Mouse (Mus musculus) liver, embryonic 11.5 days (tissue): ENCODE measurements around the gene Hist1h4k. TPM values are rescaled to one million over a fixed set of nuclear protein-coding genes. Genes with fewer than 3 reads are reported as not detected.
"Not testable (repeated sequence)": the region's sequence is repeated elsewhere in the genome, so short reads cannot be mapped to it uniquely, and the experiment has no call there.

ENCODE experiments used
- ATAC-seq: fragments of 200-750 bp; cut with Nextera tagmentation; replicated peaks from 2 replicates; pipeline ENCODE4 v1.8.0; 2017; ENCODE audit warnings: moderate number of reproducible peaks, mild to moderate bottlenecking, moderate TSS enrichment, moderate library complexity; ENCODE audit not compliant: low FRiP score
- DNase-seq: peaks from one replicate; pipeline ENCODE4 v3.0.0-alpha.2; 2017; ENCODE audit warnings: low spot score
- H3K27ac ChIP-seq: fragments of 300-500 bp; sonication (generic); 2 replicates; pipeline ENCODE4 v1.5.1; 2014; ENCODE audit warnings: mild to moderate bottlenecking, low read depth, low read length, control low read depth
- H3K27me3 ChIP-seq: fragments of 300-500 bp; sonication (generic); replicated peaks from 2 replicates; pipeline ENCODE4 v1.6.1; 2014; ENCODE audit warnings: low read length, mixed read lengths; ENCODE audit not compliant: control insufficient read depth, insufficient read depth
- H3K36me3 ChIP-seq: fragments of 300-500 bp; sonication (generic); 2 replicates; pipeline ENCODE4 v1.6.1; 2014; ENCODE audit warnings: mild to moderate bottlenecking, low read length, moderate library complexity, mixed read lengths; ENCODE audit not compliant: control insufficient read depth, insufficient read depth
- H3K4me1 ChIP-seq: fragments of 300-500 bp; sonication (generic); replicated peaks from 2 replicates; pipeline ENCODE4 v1.6.1; 2014; ENCODE audit warnings: low read length, mixed read lengths; ENCODE audit not compliant: control insufficient read depth, insufficient read depth
- H3K4me2 ChIP-seq: fragments of 300-500 bp; sonication (generic); 2 replicates; pipeline ENCODE4 v1.6.1; 2014; ENCODE audit warnings: mild to moderate bottlenecking, control low read depth, moderate library complexity
- H3K4me3 ChIP-seq: fragments of 300-500 bp; sonication (generic); 2 replicates; pipeline ENCODE4 v1.5.1; 2014; ENCODE audit warnings: low read depth, low read length, control low read depth
- H3K9ac ChIP-seq: fragments of 300-500 bp; sonication (generic); 2 replicates; pipeline ENCODE4 v1.6.1; 2014; ENCODE audit warnings: low read depth, low read length, control low read depth
- H3K9me3 ChIP-seq: fragments of 300-500 bp; sonication (generic); 2 replicates; pipeline ENCODE4 v1.6.1; 2016; ENCODE audit warnings: low read length, inconsistent platforms, mixed read lengths; ENCODE audit not compliant: control insufficient read depth
- WGBS: fragments of 180-500 bp; shearing (Covaris S2); extraction: QIAGEN DNeasy Blood & Tissue Kit; methylation state at CpG from one replicate; pipeline ENCODE4 v1.1.7; 2014; 5-methylcytosine and 5-hydroxymethylcytosine counted together
- polyA plus RNA-seq: library from polyadenylated mRNA; unstranded; fragments of >200 nt; fragmentation: Nextera tagmentation; extraction: Ambion mirVana; gene quantifications from 2 replicates; pipeline ENCODE4 v1.2.1, GENCODE M21; 2014

Gene Hist1h4k
- polyA plus RNA-seq, 1 experiment from 2014 or later: 5.1 TPM

DNA sequence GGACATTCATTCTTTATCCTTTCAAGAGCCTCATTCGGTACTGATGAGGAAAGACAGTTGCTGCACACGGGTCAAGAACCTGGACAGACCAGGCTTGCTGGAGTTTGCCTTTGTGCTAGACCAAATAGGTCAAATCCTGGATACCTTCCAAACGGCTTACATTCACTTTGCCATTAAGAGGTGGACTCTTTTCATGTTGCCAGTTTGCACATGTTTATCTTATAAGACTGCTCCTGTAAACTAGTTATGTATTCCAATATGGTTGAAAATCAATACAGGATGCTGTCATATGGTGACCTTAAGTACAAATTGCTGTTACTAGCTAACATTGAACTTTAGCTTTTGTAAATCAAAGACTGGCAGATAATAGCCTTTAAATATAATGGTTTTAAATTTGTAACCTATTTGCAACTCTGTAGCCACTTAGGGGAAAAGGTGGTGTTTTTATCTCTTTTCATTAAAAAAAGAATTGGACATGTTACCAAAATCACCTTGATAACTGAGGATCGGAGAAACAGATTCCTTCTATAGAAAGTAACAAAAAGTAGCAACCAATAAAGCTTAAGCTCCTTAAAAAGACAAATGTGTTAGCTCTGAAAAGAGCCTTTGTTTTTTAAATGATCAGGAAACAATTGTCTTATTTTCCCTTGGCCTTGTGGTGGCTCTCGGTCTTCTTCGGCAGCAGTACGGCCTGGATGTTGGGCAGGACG, 36.0 kb upstream of the Hist1h4k start:
- H3K4me1 ChIP-seq: peaks cover 24% of the 10 kb centered on the region
- peak overlapping the region; percentile 73 for H3K9ac ChIP-seq
- peak overlapping the region; percentile 96 for H3K27ac ChIP-seq
- H3K4me3 ChIP-seq: peak overlapping the region; percentile 41
- no peaks in the 10 kb centered on the region for H3K27me3 ChIP-seq
- no peaks in the 10 kb centered on the region for H3K36me3 ChIP-seq
- WGBS: 8% methylated on average over 8 of the region's 8 CpGs
- no peaks in the 10 kb centered on the region for H3K9me3 ChIP-seq
- H3K4me2 ChIP-seq: peak overlapping the region; percentile 66
- DNase-seq (no peak), ATAC-seq (no peak)

DNA sequence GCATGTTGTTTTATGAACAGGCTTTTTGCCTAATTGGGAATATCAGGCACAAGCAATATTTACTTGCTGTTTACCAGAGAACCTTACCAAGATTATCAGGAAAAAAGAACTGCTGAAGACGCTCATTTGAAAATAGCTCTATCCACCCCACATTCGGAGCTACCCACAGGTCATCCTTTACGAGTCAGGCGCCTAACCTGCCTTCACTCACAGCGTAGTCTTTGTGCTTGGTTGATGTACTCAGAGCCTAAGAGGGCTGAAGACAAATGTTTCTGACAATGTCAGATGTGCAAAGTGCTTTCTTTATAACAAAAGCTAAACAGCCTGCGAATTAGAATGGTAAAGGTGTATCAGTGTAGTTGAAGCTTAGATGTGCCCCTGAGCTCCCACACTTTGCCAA, 34.0 kb upstream of the Hist1h4k start:
- Histone ChIP-seq H3K27ac (peak overlapping the region; percentile 98), H3K9me3 (no peaks in the 10 kb centered on the region), H3K4me2 (peak overlapping the region; percentile 62), H3K4me1 (peaks cover 24% of the 10 kb centered on the region), H3K36me3 (no peaks in the 10 kb centered on the region), H3K9ac (peak overlapping the region; percentile 73), H3K4me3 (peak overlapping the region; percentile 44; the same call in 1 of the 2 replicates), H3K27me3 (no peaks in the 10 kb centered on the region)
- ATAC-seq (no peak), DNase-seq (peak; percentile 41)
- 43% methylated on average over 6 of the region's 6 CpGs for WGBS

DNA sequence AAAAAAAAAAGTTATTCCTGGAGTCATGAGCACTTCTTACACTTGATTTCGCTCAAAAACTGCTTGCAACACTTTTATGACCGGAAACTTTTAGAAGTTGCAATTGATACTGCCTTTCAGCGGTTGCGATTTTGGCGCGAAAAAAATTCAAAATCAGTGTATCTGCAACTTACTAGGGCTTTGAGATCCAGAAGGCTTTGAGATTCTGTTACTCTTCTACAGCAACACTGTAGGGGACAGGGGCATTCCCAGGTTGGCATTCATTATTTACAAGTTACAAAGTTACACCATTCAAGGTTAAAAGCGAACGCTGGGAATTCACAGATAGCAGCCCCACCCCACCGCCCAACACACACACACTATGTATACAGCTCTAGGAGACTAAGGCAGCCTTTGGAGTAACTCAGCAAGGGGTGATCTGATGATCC, 33.4 kb upstream of the Hist1h4k start:
- Histone ChIP-seq H3K4me2 (peak overlapping the region; percentile 62), H3K36me3 (no peaks in the 10 kb centered on the region), H3K4me3 (peak overlapping the region; percentile 44), H3K4me1 (peaks cover 23% of the 10 kb centered on the region), H3K27me3 (no peaks in the 10 kb centered on the region), H3K9me3 (no peaks in the 10 kb centered on the region), H3K27ac (peak overlapping the region; percentile 98), H3K9ac (peak overlapping the region; percentile 73)
- WGBS: 4% methylated on average over 9 of the region's 9 CpGs
- ATAC-seq (no peak), DNase-seq (peak; percentile 74)

DNA sequence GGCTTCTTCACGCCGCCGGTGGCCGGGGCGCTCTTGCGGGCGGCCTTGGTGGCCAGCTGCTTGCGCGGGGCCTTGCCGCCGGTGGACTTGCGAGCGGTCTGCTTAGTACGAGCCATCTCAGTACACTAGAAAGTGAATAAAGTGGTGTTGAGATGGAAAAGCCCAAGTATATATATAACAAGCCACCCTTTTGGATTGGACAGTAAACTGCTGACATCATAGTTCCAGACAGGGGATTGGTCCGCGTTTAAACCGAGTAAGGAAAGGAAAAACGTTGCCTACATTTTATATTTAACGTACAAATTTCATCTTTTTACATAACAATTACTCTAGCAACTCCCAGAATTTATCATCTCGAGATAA, 32.9 kb upstream of the Hist1h4k start, which contains the start of gene Hist1h3i:
TSS of gene Hist1h3i (minus strand) at position 116 of the 363 bp plus-strand sequence.
- no peaks in the 10 kb centered on the region for H3K36me3 ChIP-seq
- DNase-seq: peak; percentile 53
- H3K4me2 ChIP-seq: peak within 1 kb of the TSS; percentile 79
- peak; percentile 49 for ATAC-seq
- H3K27ac ChIP-seq: peak within 1 kb of the TSS; percentile 98
- peaks cover 19% of the 10 kb centered on the region for H3K4me1 ChIP-seq
- under 1% methylated on average over 13 of the region's 20 CpGs for WGBS
- peak within 1 kb of the TSS; percentile 79 for H3K9ac ChIP-seq
- H3K4me3 ChIP-seq: peak within 1 kb of the TSS; percentile 44
- H3K9me3 ChIP-seq: no peaks in the 10 kb centered on the region
- no peaks in the 10 kb centered on the region for H3K27me3 ChIP-seq

DNA sequence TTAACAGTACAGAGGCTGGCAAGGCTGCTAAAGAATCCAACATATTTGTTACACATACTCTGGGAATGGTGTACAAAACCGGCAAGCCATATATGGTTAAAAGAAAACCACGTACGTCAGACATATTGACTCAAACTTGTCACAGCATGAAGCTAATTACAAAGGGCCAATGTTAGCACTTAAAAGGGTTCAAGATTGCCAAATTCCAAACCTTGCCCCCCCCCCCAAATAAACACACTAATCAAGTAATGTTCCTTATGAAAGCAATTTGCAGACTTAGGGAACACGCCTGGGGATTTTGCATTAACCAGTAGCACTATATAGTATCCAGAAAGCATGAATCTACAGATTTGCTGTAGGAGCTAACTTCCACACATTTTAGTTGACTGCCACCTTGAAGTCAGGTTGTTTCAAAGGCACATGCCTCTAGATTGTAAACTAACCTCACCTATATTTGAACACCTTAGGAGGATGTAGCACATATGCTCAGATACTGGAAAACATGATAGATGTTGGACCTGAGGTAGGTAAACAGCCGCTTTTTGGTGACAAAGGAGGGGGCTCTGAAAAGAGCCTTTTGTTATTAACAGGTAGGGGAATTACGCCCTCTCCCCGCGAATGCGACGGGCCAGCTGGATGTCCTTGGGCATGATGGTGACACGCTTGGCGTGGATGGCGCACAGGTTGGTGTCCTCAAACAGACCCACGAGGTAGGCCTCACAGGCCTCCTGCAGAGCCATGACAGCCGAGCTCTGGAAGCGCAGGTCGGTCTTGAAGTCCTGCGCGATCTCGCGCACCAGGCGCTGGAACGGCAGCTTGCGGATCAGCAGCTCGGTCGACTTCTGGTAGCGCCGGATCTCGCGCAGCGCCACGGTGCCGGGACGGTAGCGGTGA, 32.3 kb upstream of the Hist1h4k start:
- H3K9ac ChIP-seq: peak overlapping the region; percentile 79
- under 1% methylated on average over 14 of the region's 35 CpGs for WGBS
- DNase-seq: peak; percentile 58
- peak overlapping the region; percentile 44 for H3K4me3 ChIP-seq
- H3K4me2 ChIP-seq: peak overlapping the region; percentile 79
- not testable (repeated sequence) for H3K36me3 ChIP-seq, H3K27me3 ChIP-seq, H3K9me3 ChIP-seq
- peak; percentile 5; the same call in 1 of the 2 replicates for ATAC-seq
- peaks cover 15% of the 10 kb centered on the region for H3K4me1 ChIP-seq
- H3K27ac ChIP-seq: peak overlapping the region; percentile 98

DNA sequence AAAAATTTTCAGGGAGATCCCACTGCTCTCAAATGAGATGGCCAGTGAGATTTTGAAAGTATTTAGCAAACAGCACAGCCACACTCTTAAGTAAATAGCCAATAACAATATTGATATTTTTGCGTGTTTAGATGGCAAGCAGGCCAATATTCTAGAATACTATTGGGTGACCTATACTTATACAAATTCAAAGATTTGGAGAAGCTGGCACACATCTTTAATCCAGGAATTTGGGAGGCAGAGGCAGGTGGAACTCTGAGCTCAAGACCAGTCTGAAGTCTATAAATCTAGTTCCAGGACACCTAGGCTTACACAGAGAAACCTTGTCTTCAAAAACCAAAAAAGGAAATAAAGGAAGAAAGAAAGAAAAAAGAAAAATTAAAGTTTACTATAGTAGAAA, 31.3 kb upstream of the Hist1h4k start:
- ATAC-seq (no peak), DNase-seq (no peak)
- Histone ChIP-seq H3K4me2 (peak overlapping the region; percentile 79), H3K27ac (peak overlapping the region; percentile 100), H3K27me3 (no peaks in the 10 kb centered on the region), H3K9me3 (no peaks in the 10 kb centered on the region), H3K36me3 (no peaks in the 10 kb centered on the region), H3K4me3 (peak overlapping the region; percentile 12; the same call in 1 of the 2 replicates), H3K4me1 (peaks cover 21% of the 10 kb centered on the region), H3K9ac (peak overlapping the region; percentile 52; the same call in 1 of the 2 replicates)
- 75% methylated on average over 1 of the region's 1 CpGs for WGBS

DNA sequence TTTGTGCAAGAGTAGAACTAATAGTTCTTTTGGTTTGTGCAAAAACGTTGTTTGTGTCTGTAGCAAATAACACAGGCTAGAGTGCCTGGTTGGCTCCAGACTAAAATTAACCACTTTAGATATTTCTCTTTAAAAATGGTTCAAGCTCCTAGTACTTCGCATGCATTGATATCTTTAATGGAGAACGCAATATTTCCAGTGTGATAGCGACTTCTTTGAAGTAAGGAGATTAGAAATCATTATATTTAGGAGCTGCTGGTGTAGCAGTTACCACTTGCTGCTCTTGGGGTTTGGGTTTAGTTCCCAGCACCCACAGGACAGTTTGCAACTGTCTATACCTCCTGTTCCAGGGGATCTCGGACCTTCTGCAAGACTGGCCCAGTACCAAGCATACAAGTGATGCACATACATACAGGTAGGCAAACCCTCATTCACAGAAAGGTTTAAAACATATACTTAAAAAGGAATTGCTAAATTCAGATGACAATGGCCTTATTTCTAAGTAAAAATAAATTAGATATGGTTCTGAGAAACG, 30.8 kb upstream of the Hist1h4k start:
- H3K27ac ChIP-seq: peak overlapping the region; percentile 100
- DNase-seq (no peak), ATAC-seq (no peak)
- H3K4me3 ChIP-seq: peak overlapping the region; percentile 62
- no peaks in the 10 kb centered on the region for H3K9me3 ChIP-seq
- no peaks in the 10 kb centered on the region for H3K27me3 ChIP-seq
- H3K4me2 ChIP-seq: peak overlapping the region; percentile 94
- 41% methylated on average over 6 of the region's 6 CpGs for WGBS
- H3K4me1 ChIP-seq: peaks cover 24% of the 10 kb centered on the region
- peak overlapping the region; percentile 65 for H3K9ac ChIP-seq
- no peaks in the 10 kb centered on the region for H3K36me3 ChIP-seq
